Mouse (Mus musculus): ENCODE measurements at regions not wholly inside any gene's neighbourhood (a gene's known extent, or its start where the extent isn't known, plus 50 kb on each side); places are given as distances from the start of the nearest gene placed in this dataset.
"Not testable (repeated sequence)": the region's sequence is repeated elsewhere in the genome, so short reads cannot be mapped to it uniquely, and the experiment has no call there.

GRCm38 (mm10) chr8:24386462-24386861 lies 339.2 kb downstream of the Adam3 start:
- H3K27me3 ChIP-seq (ENCODE audit: insufficient read depth, low read length), result 0 out of 2 replicates have a peak, but pooled peaks cover 6% of the 10 kb centered on the region
- no peaks in the 10 kb centered on the region for H3K9me3 ChIP-seq (ENCODE audit: low read length)
- no peak overlapping the region for H3K4me2 ChIP-seq (ENCODE audit: low read depth, low read length)
- H3K27ac ChIP-seq (ENCODE audit: low read depth), result no peak overlapping the region
- H3K4me3 ChIP-seq (ENCODE audit: low read depth, low read length), result no peak overlapping the region
- 2% methylated on average over 3 of the region's 3 CpGs for WGBS (ENCODE audit: insufficient replicate concordance)
- ATAC-seq (no peak; the same call in 1 of the 2 replicates), DNase-seq (peak; percentile 76)
- TF ChIP-seq CTCF (IDR thresholded peaks at IDR 0.05; ENCODE audit: low read depth) (peak; percentile 83), EP300 (IDR thresholded peaks at IDR 0.05; ENCODE audit: low read depth) (no peak)
- H3K9ac ChIP-seq (replicated peaks), result no peak overlapping the region
- H3K36me3 ChIP-seq (replicated peaks; ENCODE audit: insufficient read depth, low read length), result no peaks in the 10 kb centered on the region
- no peaks in the 10 kb centered on the region for H3K4me1 ChIP-seq (ENCODE audit: insufficient read depth)

- Histone ChIP-seq H3K4me3 (ENCODE audit: low read depth, low read length) (no peak overlapping the region), H3K27ac (ENCODE audit: low read depth) (no peak overlapping the region), H3K36me3 (replicated peaks; ENCODE audit: insufficient read depth, low read length) (no peaks in the 10 kb centered on the region), H3K4me1 (ENCODE audit: insufficient read depth) (no peaks in the 10 kb centered on the region), H3K9me3 (ENCODE audit: low read length) (no peaks in the 10 kb centered on the region), H3K27me3 (ENCODE audit: insufficient read depth, low read length) (0 out of 2 replicates have a peak, but pooled peaks cover 6% of the 10 kb centered on the region), H3K4me2 (ENCODE audit: low read depth, low read length) (no peak overlapping the region), H3K9ac (replicated peaks) (no peak overlapping the region)
- DNase-seq (no peak), ATAC-seq (no peak)
- WGBS (ENCODE audit: insufficient replicate concordance), result 67% methylated on average over 8 of the region's 8 CpGs
- TF ChIP-seq EP300 (IDR thresholded peaks at IDR 0.05; ENCODE audit: low read depth) (no peak), CTCF (IDR thresholded peaks at IDR 0.05; ENCODE audit: low read depth) (no peak)
Measured at GRCm38 (mm10) chr8:24383963-24384435, 341.7 kb downstream of the Adam3 start.

GRCm38 (mm10) chr8:24383130-24383962 lies 342.3 kb downstream of the Adam3 start:
- DNase-seq, result no peak
- H3K4me1 ChIP-seq (ENCODE audit: insufficient read depth), result no peaks in the 10 kb centered on the region
- H3K27ac ChIP-seq (ENCODE audit: low read depth), result no peak overlapping the region
- ATAC-seq, result no peak
- H3K9me3 ChIP-seq (ENCODE audit: low read length), result no peaks in the 10 kb centered on the region
- H3K4me3 ChIP-seq (ENCODE audit: low read depth, low read length), result no peak overlapping the region
- no peak overlapping the region for H3K9ac ChIP-seq (replicated peaks)
- no peaks in the 10 kb centered on the region for H3K36me3 ChIP-seq (replicated peaks; ENCODE audit: insufficient read depth, low read length)
- no peak for TF ChIP-seq CTCF (IDR thresholded peaks at IDR 0.05; ENCODE audit: low read depth)
- TF ChIP-seq EP300 (IDR thresholded peaks at IDR 0.05; ENCODE audit: low read depth), result no peak
- WGBS (ENCODE audit: insufficient replicate concordance), result 61% methylated on average over 14 of the region's 14 CpGs
- H3K4me2 ChIP-seq (ENCODE audit: low read depth, low read length), result no peak overlapping the region
- H3K27me3 ChIP-seq (ENCODE audit: insufficient read depth, low read length), result 0 out of 2 replicates have a peak, but pooled peaks cover 6% of the 10 kb centered on the region

GRCm38 (mm10) chr8:24381666-24382253 lies 343.9 kb downstream of the Adam3 start:
- TF ChIP-seq CTCF (IDR thresholded peaks at IDR 0.05; ENCODE audit: low read depth) (no peak), EP300 (IDR thresholded peaks at IDR 0.05; ENCODE audit: low read depth) (no peak)
- no peak overlapping the region for H3K4me2 ChIP-seq (ENCODE audit: low read depth, low read length)
- 0 out of 2 replicates have a peak, but pooled peaks cover 6% of the 10 kb centered on the region for H3K27me3 ChIP-seq (ENCODE audit: insufficient read depth, low read length)
- no peak overlapping the region for H3K4me3 ChIP-seq (ENCODE audit: low read depth, low read length)
- H3K4me1 ChIP-seq (ENCODE audit: insufficient read depth), result no peaks in the 10 kb centered on the region
- no peaks in the 10 kb centered on the region for H3K9me3 ChIP-seq (ENCODE audit: low read length)
- no peak overlapping the region for H3K27ac ChIP-seq (ENCODE audit: low read depth)
- DNase-seq (no peak), ATAC-seq (no peak)
- 78% methylated on average over 3 of the region's 3 CpGs for WGBS (ENCODE audit: insufficient replicate concordance)
- no peak overlapping the region for H3K9ac ChIP-seq (replicated peaks)
- H3K36me3 ChIP-seq (replicated peaks; ENCODE audit: insufficient read depth, low read length), result no peaks in the 10 kb centered on the region

- H3K4me2 ChIP-seq (ENCODE audit: low read depth, low read length), result no peak overlapping the region
- DNase-seq (no peak), ATAC-seq (no peak)
- no peaks in the 10 kb centered on the region for H3K27me3 ChIP-seq (ENCODE audit: insufficient read depth, low read length)
- no peak overlapping the region for H3K9ac ChIP-seq (replicated peaks)
- H3K27ac ChIP-seq (ENCODE audit: low read depth), result no peak overlapping the region
- no peaks in the 10 kb centered on the region for H3K36me3 ChIP-seq (replicated peaks; ENCODE audit: insufficient read depth, low read length)
- no peak for TF ChIP-seq EP300 (IDR thresholded peaks at IDR 0.05; ENCODE audit: low read depth)
- TF ChIP-seq CTCF (IDR thresholded peaks at IDR 0.05; ENCODE audit: low read depth), result no peak
- H3K9me3 ChIP-seq (ENCODE audit: low read length), result no peaks in the 10 kb centered on the region
- H3K4me1 ChIP-seq (ENCODE audit: insufficient read depth), result no peaks in the 10 kb centered on the region
- no peak overlapping the region for H3K4me3 ChIP-seq (ENCODE audit: low read depth, low read length)
Measured at GRCm38 (mm10) chr8:24378070-24378469, 347.6 kb downstream of the Adam3 start.

- H3K36me3 ChIP-seq (replicated peaks; ENCODE audit: insufficient read depth, low read length); H3K27me3 ChIP-seq (ENCODE audit: insufficient read depth, low read length); ATAC-seq; DNase-seq; H3K4me2 ChIP-seq (ENCODE audit: low read depth, low read length); H3K4me1 ChIP-seq (ENCODE audit: insufficient read depth); H3K9ac ChIP-seq (replicated peaks); H3K27ac ChIP-seq (ENCODE audit: low read depth); H3K9me3 ChIP-seq (ENCODE audit: low read length); H3K4me3 ChIP-seq (ENCODE audit: low read depth, low read length): not testable (repeated sequence)
- 75% methylated on average over 10 of the region's 10 CpGs for WGBS (ENCODE audit: insufficient replicate concordance)
Measured at GRCm38 (mm10) chr8:24376846-24377245, 348.8 kb downstream of the Adam3 start.

Measured in liver, postnatal 0 days (tissue).